Mouse (Mus musculus): ENCODE measurements around the gene Sash1. TPM values are rescaled to one million over a fixed set of nuclear protein-coding genes. Genes with fewer than 3 reads are reported as not detected.

The Sash1 gene
- polyA plus RNA-seq, 1 experiment from 2014 or later = 4.6 TPM

- Histone ChIP-seq H3K27me3 (no peaks in the 10 kb centered on the region), H3K9me3 (replicated peaks) (no peaks in the 10 kb centered on the region), H3K27ac (no peak overlapping the region), H3K4me1 (replicated peaks) (peaks cover 18% of the 10 kb centered on the region), H3K9ac (no peak overlapping the region), H3K4me2 (peak overlapping the region; percentile 27; the same call in 1 of the 2 replicates), H3K4me3 (no peak overlapping the region), H3K36me3 (no peaks in the 10 kb centered on the region)
- no peak for ATAC-seq (replicated peaks; ENCODE audit: insufficient number of reproducible peaks, insufficient read depth, low FRiP score, low read depth)
- 72% methylated on average over 13 of the region's 13 CpGs for WGBS
These were observed 7.5 kb downstream of the Sash1 start for GRCm38 (mm10) chr10:8878381-8878780.

DNA sequence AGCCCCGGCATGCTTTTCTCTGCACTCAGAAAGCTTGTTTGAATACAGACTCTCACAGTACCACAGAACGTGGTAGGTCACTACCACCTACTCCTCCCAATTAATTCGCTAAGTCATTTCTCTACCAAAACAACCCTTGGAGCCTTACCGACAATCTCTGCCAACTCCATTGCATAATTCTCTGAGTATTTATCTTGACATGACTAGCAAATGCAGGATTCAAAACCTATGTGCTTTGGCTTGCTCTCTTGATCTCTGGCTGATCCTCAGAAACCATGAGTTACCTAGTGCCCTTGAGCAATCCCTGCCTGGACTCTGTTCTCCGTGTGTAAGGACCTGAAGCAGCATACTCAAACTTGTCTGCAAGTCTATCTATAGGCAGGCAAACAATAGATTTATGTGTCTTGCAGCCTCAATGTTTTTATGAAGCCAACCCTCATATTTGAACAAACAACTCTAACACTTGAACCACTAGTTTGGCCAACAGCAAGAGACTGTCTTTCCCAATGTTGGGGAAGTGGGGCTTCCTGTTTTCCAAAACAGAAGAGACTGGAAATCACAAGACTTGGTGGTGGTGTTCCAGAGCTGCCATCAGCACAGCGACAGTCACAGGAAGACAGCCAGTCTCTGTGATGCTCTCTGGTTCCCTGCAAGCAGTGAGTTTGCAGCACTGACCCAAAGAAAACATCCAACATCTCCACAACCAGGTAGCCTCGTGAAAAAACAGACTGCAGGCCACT is 12.1 kb downstream of the Sash1 start:
- no peaks in the 10 kb centered on the region for H3K36me3 ChIP-seq
- H3K4me3 ChIP-seq = no peak overlapping the region
- no peak overlapping the region for H3K9ac ChIP-seq
- H3K4me2 ChIP-seq = no peak overlapping the region
- no peak overlapping the region for H3K27ac ChIP-seq
- no peaks in the 10 kb centered on the region for H3K9me3 ChIP-seq (replicated peaks)
- ATAC-seq (replicated peaks; ENCODE audit: insufficient number of reproducible peaks, insufficient read depth, low FRiP score, low read depth) = no peak
- H3K4me1 ChIP-seq (replicated peaks) = peaks cover 9% of the 10 kb centered on the region
- WGBS = 57% methylated on average over 7 of the region's 7 CpGs
- no peaks in the 10 kb centered on the region for H3K27me3 ChIP-seq

DNA sequence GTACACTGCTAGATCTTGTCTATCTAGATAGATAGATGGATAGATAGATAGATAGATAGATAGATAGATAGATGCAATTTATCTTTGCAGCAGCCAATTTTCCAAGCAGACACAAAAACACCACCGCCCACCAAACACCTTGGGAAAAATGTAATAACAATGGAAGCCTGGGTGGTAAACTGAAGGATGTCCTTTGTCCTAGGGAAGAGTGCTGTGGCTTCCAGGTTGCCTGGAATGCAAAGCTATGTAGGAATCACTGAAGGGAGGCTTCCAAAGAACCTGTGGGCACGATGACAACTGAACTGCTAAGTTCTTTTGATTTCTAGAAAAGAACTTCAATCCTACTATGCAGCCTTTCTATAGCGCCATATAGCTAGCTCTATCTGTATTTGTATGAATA is 13.1 kb downstream of the Sash1 start:
- H3K27ac ChIP-seq = no peak overlapping the region
- H3K27me3 ChIP-seq = no peaks in the 10 kb centered on the region
- peaks cover 6% of the 10 kb centered on the region for H3K4me1 ChIP-seq (replicated peaks)
- ATAC-seq (replicated peaks; ENCODE audit: insufficient number of reproducible peaks, insufficient read depth, low FRiP score, low read depth) = no peak
- no peak overlapping the region for H3K4me3 ChIP-seq
- 89% methylated on average over 3 of the region's 3 CpGs for WGBS
- no peak overlapping the region for H3K4me2 ChIP-seq
- no peak overlapping the region for H3K9ac ChIP-seq
- no peaks in the 10 kb centered on the region for H3K36me3 ChIP-seq
- no peaks in the 10 kb centered on the region for H3K9me3 ChIP-seq (replicated peaks)

DNA sequence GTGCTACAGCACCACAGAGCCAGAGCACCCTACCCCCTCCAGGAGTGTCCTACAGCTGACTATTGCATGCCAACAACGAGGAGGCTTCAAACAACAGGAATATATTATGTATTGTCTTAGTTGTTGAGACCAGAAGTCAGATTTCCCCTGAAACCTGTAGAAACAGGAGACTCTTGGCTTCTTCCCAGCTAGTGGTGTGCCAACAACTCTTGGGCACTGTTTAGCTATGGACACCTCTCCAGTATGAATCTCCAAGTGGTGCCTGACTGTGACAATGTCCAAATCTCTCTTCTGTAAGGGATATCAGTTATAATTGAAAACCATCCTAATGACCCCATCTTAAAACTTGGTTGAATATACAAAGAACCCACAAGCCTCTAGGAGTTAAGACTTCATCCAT is 13.9 kb downstream of the Sash1 start:
- no peaks in the 10 kb centered on the region for H3K27me3 ChIP-seq
- H3K4me2 ChIP-seq = no peak overlapping the region
- H3K9me3 ChIP-seq (replicated peaks) = no peaks in the 10 kb centered on the region
- no peak for ATAC-seq (replicated peaks; ENCODE audit: insufficient number of reproducible peaks, insufficient read depth, low FRiP score, low read depth)
- peaks cover 6% of the 10 kb centered on the region for H3K4me1 ChIP-seq (replicated peaks)
- no peak overlapping the region for H3K4me3 ChIP-seq
- no peak overlapping the region for H3K27ac ChIP-seq
- H3K9ac ChIP-seq = no peak overlapping the region
- H3K36me3 ChIP-seq = no peaks in the 10 kb centered on the region
- 78% methylated on average over 1 of the region's 1 CpGs for WGBS

DNA sequence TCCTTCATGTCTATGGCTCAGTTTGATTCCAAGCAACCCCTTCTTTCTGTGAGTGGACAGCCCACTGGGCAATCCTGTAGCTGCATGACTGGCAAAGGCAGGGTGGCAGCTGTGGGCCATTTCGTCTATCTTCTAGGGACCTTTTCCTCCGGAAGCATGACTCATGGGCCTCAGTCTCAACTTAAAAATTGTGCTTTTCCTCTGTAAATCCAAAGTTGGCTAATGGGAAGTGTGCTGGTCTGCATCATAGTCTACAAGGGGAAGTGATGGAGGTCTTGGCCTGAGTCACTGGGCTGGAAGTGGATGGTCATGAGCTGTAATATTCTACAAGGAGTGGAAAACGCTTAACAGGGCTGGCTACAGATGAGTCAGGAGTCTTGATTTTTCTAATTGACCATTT is 15.5 kb downstream of the Sash1 start:
- no peaks in the 10 kb centered on the region for H3K27me3 ChIP-seq
- H3K4me3 ChIP-seq = no peak overlapping the region
- WGBS = 76% methylated on average over 3 of the region's 3 CpGs
- no peak for ATAC-seq (replicated peaks; ENCODE audit: insufficient number of reproducible peaks, insufficient read depth, low FRiP score, low read depth)
- no peaks in the 10 kb centered on the region for H3K36me3 ChIP-seq
- no peak overlapping the region for H3K27ac ChIP-seq
- H3K9ac ChIP-seq = no peak overlapping the region
- H3K9me3 ChIP-seq (replicated peaks) = no peaks in the 10 kb centered on the region
- H3K4me2 ChIP-seq = no peak overlapping the region
- peaks cover 8% of the 10 kb centered on the region for H3K4me1 ChIP-seq (replicated peaks)

GRCm38 (mm10) chr10:8866062-8866642 is 19.7 kb downstream of the Sash1 start:
- H3K27me3 ChIP-seq = no peaks in the 10 kb centered on the region
- H3K4me1 ChIP-seq (replicated peaks) = 0 out of 2 replicates have a peak, but pooled peaks cover 3% of the 10 kb centered on the region
- no peaks in the 10 kb centered on the region for H3K36me3 ChIP-seq
- H3K9me3 ChIP-seq (replicated peaks) = no peaks in the 10 kb centered on the region
- H3K4me2 ChIP-seq = no peak overlapping the region
- H3K9ac ChIP-seq = no peak overlapping the region
- 61% methylated on average over 4 of the region's 4 CpGs for WGBS
- no peak overlapping the region for H3K4me3 ChIP-seq
- H3K27ac ChIP-seq = peak overlapping the region; percentile 66
- ATAC-seq (replicated peaks; ENCODE audit: insufficient number of reproducible peaks, insufficient read depth, low FRiP score, low read depth) = peak; percentile 83

DNA sequence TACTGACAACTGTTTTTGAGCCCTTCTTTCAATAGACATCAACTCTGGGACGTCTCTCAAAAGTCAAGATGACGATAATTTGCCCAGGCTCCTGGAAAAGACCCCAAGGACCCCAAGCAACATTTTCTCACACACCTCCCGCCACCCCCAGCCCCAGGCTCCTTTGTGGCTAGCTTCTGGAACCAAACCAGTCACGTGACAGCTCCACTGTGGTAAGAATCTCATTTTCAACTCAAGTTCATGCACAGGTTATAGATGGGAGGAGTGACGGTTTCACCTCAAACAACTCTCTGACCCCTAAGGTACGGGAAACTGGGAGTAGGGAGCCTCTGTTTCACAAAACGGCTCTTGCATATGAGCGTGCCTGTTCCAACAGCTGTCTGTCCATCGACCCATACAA is 25.2 kb downstream of the Sash1 start:
- Histone ChIP-seq H3K36me3 (no peaks in the 10 kb centered on the region), H3K4me1 (replicated peaks) (peaks cover 7% of the 10 kb centered on the region), H3K4me3 (no peak overlapping the region), H3K4me2 (no peak overlapping the region), H3K27me3 (no peaks in the 10 kb centered on the region), H3K9me3 (replicated peaks) (no peaks in the 10 kb centered on the region), H3K27ac (no peak overlapping the region), H3K9ac (no peak overlapping the region)
- no peak for ATAC-seq (replicated peaks; ENCODE audit: insufficient number of reproducible peaks, insufficient read depth, low FRiP score, low read depth)
- 73% methylated on average over 9 of the region's 9 CpGs for WGBS

DNA sequence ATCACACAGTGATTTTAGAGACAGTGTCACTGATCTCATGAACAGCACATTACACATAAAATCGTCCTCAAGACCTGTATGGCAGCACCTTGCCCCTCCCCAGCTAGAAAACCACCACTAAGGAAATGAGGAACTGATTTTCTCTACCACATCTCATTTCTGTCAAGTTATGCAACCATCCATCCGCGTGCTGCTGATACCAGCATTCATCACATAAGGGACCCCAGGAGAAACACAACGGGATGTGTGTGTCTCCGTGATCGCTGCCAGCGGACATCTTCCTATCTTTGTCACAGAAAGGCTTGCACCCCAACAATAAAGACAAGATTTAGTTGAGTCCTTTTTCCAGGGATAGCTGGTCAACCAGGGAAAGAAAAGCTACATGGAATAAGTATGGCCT is 27.2 kb downstream of the Sash1 start:
- no peak for ATAC-seq (replicated peaks; ENCODE audit: insufficient number of reproducible peaks, insufficient read depth, low FRiP score, low read depth)
- 83% methylated on average over 7 of the region's 7 CpGs for WGBS
- Histone ChIP-seq H3K9me3 (replicated peaks) (no peaks in the 10 kb centered on the region), H3K4me2 (no peak overlapping the region), H3K27ac (no peak overlapping the region), H3K9ac (no peak overlapping the region), H3K4me3 (no peak overlapping the region), H3K27me3 (no peaks in the 10 kb centered on the region), H3K36me3 (no peaks in the 10 kb centered on the region), H3K4me1 (replicated peaks) (peaks cover 7% of the 10 kb centered on the region)

DNA sequence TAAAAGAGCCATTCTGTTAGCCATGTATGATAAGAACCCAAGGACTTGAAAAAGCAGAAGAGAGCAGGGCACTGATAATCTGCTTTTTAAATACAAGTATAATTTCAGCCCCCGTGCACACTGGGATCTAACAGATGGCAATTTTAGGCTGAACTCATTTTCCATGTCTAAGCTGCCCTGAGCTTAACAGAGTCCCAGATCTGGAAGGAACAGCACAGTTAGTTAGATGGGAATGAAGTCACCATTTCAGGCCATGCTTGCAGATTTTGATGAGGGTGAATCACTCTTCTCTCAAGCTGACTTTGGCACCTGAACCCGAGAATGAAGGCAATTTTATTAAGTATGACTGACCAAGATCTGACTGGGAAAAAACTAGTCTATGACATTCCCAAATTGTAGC is 28.9 kb downstream of the Sash1 start:
- ATAC-seq (replicated peaks; ENCODE audit: insufficient number of reproducible peaks, insufficient read depth, low FRiP score, low read depth) = no peak
- H3K27me3 ChIP-seq = no peaks in the 10 kb centered on the region

GRCm38 (mm10) chr10:8853326-8853725 is 32.5 kb downstream of the Sash1 start:
- no peak for ATAC-seq (replicated peaks; ENCODE audit: insufficient number of reproducible peaks, insufficient read depth, low FRiP score, low read depth)
- Histone ChIP-seq H3K36me3 (no peaks in the 10 kb centered on the region), H3K27ac (no peak overlapping the region), H3K4me1 (replicated peaks) (peaks cover 4% of the 10 kb centered on the region), H3K27me3 (no peaks in the 10 kb centered on the region), H3K9me3 (replicated peaks) (no peaks in the 10 kb centered on the region), H3K4me3 (no peak overlapping the region), H3K4me2 (no peak overlapping the region), H3K9ac (no peak overlapping the region)
- 82% methylated on average over 7 of the region's 7 CpGs for WGBS

More for the DNA sequence above, 28.9 kb downstream of the Sash1 start:
- no peak overlapping the region for H3K27ac ChIP-seq
- H3K4me2 ChIP-seq = no peak overlapping the region
- no peak overlapping the region for H3K9ac ChIP-seq
- H3K4me1 ChIP-seq (replicated peaks) = peaks cover 7% of the 10 kb centered on the region
- H3K36me3 ChIP-seq = no peaks in the 10 kb centered on the region
- H3K9me3 ChIP-seq (replicated peaks) = no peaks in the 10 kb centered on the region
- H3K4me3 ChIP-seq = no peak overlapping the region
- 59% methylated on average over 2 of the region's 2 CpGs for WGBS

DNA sequence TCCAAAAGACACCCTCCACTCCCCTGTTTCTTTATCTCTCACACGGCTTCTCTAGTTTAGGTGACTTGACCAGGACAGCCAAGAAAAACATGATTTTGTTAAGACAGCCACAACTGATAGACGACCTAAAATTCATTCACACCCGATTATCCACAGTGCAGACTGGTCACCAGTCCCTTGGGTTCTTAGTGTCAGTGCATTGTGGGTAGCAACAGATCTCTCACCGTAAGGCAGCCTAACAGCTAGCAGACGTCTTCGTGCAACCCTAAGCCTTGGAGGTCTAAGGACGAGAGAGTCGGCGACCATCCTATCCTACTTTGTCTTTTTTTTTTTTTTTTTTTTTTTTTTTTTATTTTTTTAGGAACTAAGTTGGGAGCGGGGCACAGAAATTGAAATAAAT is 34.2 kb downstream of the Sash1 start:
- 83% methylated on average over 10 of the region's 10 CpGs for WGBS
- Histone ChIP-seq H3K4me2 (no peak overlapping the region), H3K4me1 (replicated peaks) (no peaks in the 10 kb centered on the region), H3K27me3 (no peaks in the 10 kb centered on the region), H3K9me3 (replicated peaks) (no peaks in the 10 kb centered on the region), H3K27ac (no peak overlapping the region), H3K9ac (no peak overlapping the region), H3K36me3 (no peaks in the 10 kb centered on the region), H3K4me3 (no peak overlapping the region)
- no peak for ATAC-seq (replicated peaks; ENCODE audit: insufficient number of reproducible peaks, insufficient read depth, low FRiP score, low read depth)

DNA sequence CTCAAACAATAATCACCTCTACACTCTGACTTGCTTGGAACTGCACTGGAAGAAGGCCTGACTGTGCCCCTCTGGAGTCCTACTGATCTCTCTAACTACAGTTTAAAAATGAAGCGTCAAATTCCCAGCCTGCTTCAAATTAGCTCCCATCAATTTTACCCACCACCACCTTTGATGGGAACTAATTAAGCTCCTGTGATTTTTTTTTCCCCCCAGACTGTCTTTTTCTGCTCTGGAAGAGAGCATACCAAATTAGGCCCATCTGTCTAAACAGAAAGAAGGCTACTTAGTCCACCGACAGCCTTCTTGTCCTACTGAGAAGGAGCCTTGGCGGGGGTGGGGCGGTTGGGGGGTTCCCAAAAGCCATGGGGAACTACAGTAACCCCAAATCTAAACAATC is 37.9 kb downstream of the Sash1 start:
- Histone ChIP-seq H3K9ac (no peak overlapping the region), H3K4me2 (no peak overlapping the region), H3K4me1 (replicated peaks) (peaks cover 13% of the 10 kb centered on the region; the same call in 1 of the 2 replicates), H3K27ac (no peak overlapping the region), H3K27me3 (no peaks in the 10 kb centered on the region), H3K9me3 (replicated peaks) (no peaks in the 10 kb centered on the region), H3K36me3 (no peaks in the 10 kb centered on the region), H3K4me3 (no peak overlapping the region)
- 71% methylated on average over 4 of the region's 4 CpGs for WGBS
- ATAC-seq (replicated peaks; ENCODE audit: insufficient number of reproducible peaks, insufficient read depth, low FRiP score, low read depth) = no peak

All from heart, embryonic 15.5 days (tissue).